Mouse (Mus musculus) G1E (cell line): ENCODE data around the gene Pde10a. TPM values are rescaled to one million over a fixed set of nuclear protein-coding genes. Genes with fewer than 3 reads are reported as not detected.

Experiments
- ATAC-seq: 2 replicates; pipeline ENCODE4 v1.8.0; 2016; ENCODE audit warnings: mild to moderate bottlenecking; ENCODE audit not compliant: insufficient number of reproducible peaks, poor library complexity, low FRiP score, severe bottlenecking; ENCODE audit errors: extremely low read depth
- DNase-seq: peaks from one replicate; pipeline ENCODE4 v3.0.0; 2012; ENCODE audit warnings: low spot score
- H3K27me3 ChIP-seq: 2 replicates; pipeline ENCODE4 v1.6.1; 2012; ENCODE audit warnings: mild to moderate bottlenecking, low read length, inconsistent platforms; ENCODE audit not compliant: insufficient read depth
- H3K36me3 ChIP-seq: replicated peaks from 2 replicates; pipeline ENCODE3; 2012; ENCODE audit warnings: mild to moderate bottlenecking, inconsistent platforms
- H3K4me1 ChIP-seq: 2 replicates; pipeline ENCODE4 v1.6.1; 2012; ENCODE audit warnings: low read depth, low read length, inconsistent platforms, mixed read lengths; ENCODE audit not compliant: insufficient read depth
- H3K4me3 ChIP-seq: 2 replicates; pipeline ENCODE4 v1.5.1; 2012; ENCODE audit warnings: low read depth, mild to moderate bottlenecking, inconsistent platforms, low read length, moderate library complexity, mixed read lengths
- H3K9me3 ChIP-seq: replicated peaks from 2 replicates; pipeline ENCODE4 v1.6.1; 2012; ENCODE audit warnings: inconsistent platforms
- CTCF ChIP-seq: IDR thresholded peaks from 2 replicates; pipeline ENCODE4 v1.5.1; 2012; ENCODE audit warnings: low read depth, low read length, inconsistent platforms, mixed read lengths
- GATA1 ChIP-seq: IDR thresholded peaks from 2 replicates; pipeline ENCODE4 v1.6.1; 2012; ENCODE audit warnings: borderline replicate concordance, low read length, inconsistent platforms, mixed read lengths
- GATA2 ChIP-seq: IDR thresholded peaks from 2 replicates; pipeline ENCODE4 v1.6.1; 2012; ENCODE audit warnings: low read depth, low read length, inconsistent platforms, borderline replicate concordance
- POLR2AphosphoS5 ChIP-seq: IDR thresholded peaks from 2 replicates; pipeline ENCODE4 v1.6.1; 2012; ENCODE audit warnings: low read depth, low read length, inconsistent platforms; ENCODE audit not compliant: insufficient replicate concordance
- TAL1 ChIP-seq: conservative IDR thresholded peaks from 2 replicates; pipeline ENCODE4 v1.6.1; 2012; ENCODE audit warnings: low read depth, low read length, inconsistent platforms, mixed read lengths
- polyA plus RNA-seq: library from polyadenylated mRNA; stranded (reverse); fragments of >175 nt; gene quantifications from 2 replicates; pipeline ENCODE4 v1.2.3, GENCODE M21; 2012
- total RNA-seq, 2 experiments: library from RNA; stranded (forward) in 1 of 2; stranded (reverse) in 1 of 2; fragments of 200-1000 nt in 1 of 2; fragments of >200 nt in 1 of 2; fragmentation: Nextera tagmentation in 1 of 2; gene quantifications; 2 replicates each; pipeline ENCODE4 v1.2.3; 2014 to 2017

The Pde10a gene
- total and polyA plus RNA-seq, 3 experiments = 0.27 to 0.83 TPM; not detected in 1

GRCm38 (mm10) chr17:8657661-8658060 is 132.5 kb downstream of the Pde10a start:
- ATAC-seq (no peak), DNase-seq (no peak)
- H3K36me3 ChIP-seq = no peaks in the 10 kb centered on the region
- no peaks in the 10 kb centered on the region for H3K4me1 ChIP-seq
- TF ChIP-seq TAL1 (no peak), GATA1 (no peak), POLR2AphosphoS5 (no peak), GATA2 (no peak), CTCF (no peak)
- H3K4me3 ChIP-seq = no peak overlapping the region
- H3K9me3 ChIP-seq = peaks cover 16% of the 10 kb centered on the region
- H3K27me3 ChIP-seq = no peaks in the 10 kb centered on the region

- no peak for TF ChIP-seq CTCF
- TF ChIP-seq POLR2AphosphoS5 = no peak
- TF ChIP-seq TAL1 = no peak
- no peak for TF ChIP-seq GATA2
- no peak for TF ChIP-seq GATA1
- Histone ChIP-seq H3K27me3 (no peaks in the 10 kb centered on the region), H3K9me3 (peaks cover 9% of the 10 kb centered on the region), H3K4me3 (no peak overlapping the region), H3K4me1 (no peaks in the 10 kb centered on the region), H3K36me3 (no peaks in the 10 kb centered on the region)
- ATAC-seq (no peak), DNase-seq (no peak)
Observed at GRCm38 (mm10) chr17:8658751-8659454, 133.7 kb downstream of the Pde10a start.

GRCm38 (mm10) chr17:8666912-8667311 is 141.7 kb downstream of the Pde10a start:
- H3K4me1 ChIP-seq = no peaks in the 10 kb centered on the region
- H3K9me3 ChIP-seq = peaks cover 13% of the 10 kb centered on the region
- ATAC-seq (no peak), DNase-seq (no peak)
- H3K36me3 ChIP-seq = no peaks in the 10 kb centered on the region
- no peak overlapping the region for H3K4me3 ChIP-seq
- no peaks in the 10 kb centered on the region for H3K27me3 ChIP-seq
- no peak for TF ChIP-seq CTCF
- no peak for TF ChIP-seq POLR2AphosphoS5
- no peak for TF ChIP-seq GATA2
- TF ChIP-seq TAL1 = no peak
- no peak for TF ChIP-seq GATA1

GRCm38 (mm10) chr17:8674651-8675050 is 149.5 kb downstream of the Pde10a start:
- Histone ChIP-seq H3K27me3 (no peaks in the 10 kb centered on the region), H3K36me3 (no peaks in the 10 kb centered on the region), H3K9me3 (peaks cover 16% of the 10 kb centered on the region), H3K4me3 (no peak overlapping the region), H3K4me1 (no peaks in the 10 kb centered on the region)
- ATAC-seq = no peak
- TF ChIP-seq GATA1 (no peak), GATA2 (no peak), TAL1 (no peak), CTCF (no peak), POLR2AphosphoS5 (no peak)
- no peak for DNase-seq

GRCm38 (mm10) chr17:8686356-8686755 is 161.2 kb downstream of the Pde10a start:
- peaks cover 21% of the 10 kb centered on the region for H3K9me3 ChIP-seq
- TF ChIP-seq POLR2AphosphoS5 (no peak), GATA2 (no peak), TAL1 (no peak), CTCF (no peak), GATA1 (no peak)
- H3K36me3 ChIP-seq = no peaks in the 10 kb centered on the region
- H3K27me3 ChIP-seq = 0 out of 2 replicates have a peak, but pooled peaks cover 4% of the 10 kb centered on the region
- ATAC-seq = no peak
- DNase-seq = no peak
- H3K4me1 ChIP-seq = no peaks in the 10 kb centered on the region
- H3K4me3 ChIP-seq = no peak overlapping the region

GRCm38 (mm10) chr17:8688096-8688495 is 162.9 kb downstream of the Pde10a start:
- DNase-seq (no peak), ATAC-seq (no peak)
- no peaks in the 10 kb centered on the region for H3K36me3 ChIP-seq
- peaks cover 16% of the 10 kb centered on the region for H3K9me3 ChIP-seq
- H3K27me3 ChIP-seq = 0 out of 2 replicates have a peak, but pooled peaks cover 4% of the 10 kb centered on the region
- H3K4me3 ChIP-seq = no peak overlapping the region
- H3K4me1 ChIP-seq = no peaks in the 10 kb centered on the region
- TF ChIP-seq GATA2 (no peak), GATA1 (no peak), TAL1 (no peak), POLR2AphosphoS5 (no peak), CTCF (no peak)
